Mouse (Mus musculus): ENCODE results near the gene Atcay. TPM values are rescaled to one million over a fixed set of nuclear protein-coding genes. Genes with fewer than 3 reads are reported as not detected.

The Atcay gene
- total and polyA plus RNA-seq, 3 experiments, result 0.19 to 0.33 TPM; not detected in 1

- Histone ChIP-seq H3K27me3 (ENCODE audit: control insufficient read depth in 1 of 2, insufficient read depth in 2 of 2, low read length in 2 of 2) (no peaks in the 10 kb centered on the region), H3K9ac (ENCODE audit: control insufficient read depth, low read depth, low read length, poor library complexity, severe bottlenecking) (no peak overlapping the region), H3K36me3 (ENCODE audit: control insufficient read depth in 1 of 2, insufficient read depth in 2 of 2, low read length in 2 of 2) (peaks cover 0 to 2% of the 10 kb centered on the region in 2 experiments; a peak in 1 of 4 replicates), H3K4me3 (ENCODE audit: control insufficient read depth in 1 of 2, insufficient read depth in 1 of 2, low read depth in 2 of 2, low read length in 2 of 2) (no peak overlapping the region), H3K79me2 (ENCODE audit: control insufficient read depth, insufficient read depth, low read length, poor library complexity) (no peaks in the 10 kb centered on the region), H3K4me1 (ENCODE audit: control insufficient read depth in 1 of 2, insufficient read depth in 2 of 2, low read length in 2 of 2) (peaks cover 0 to 8% of the 10 kb centered on the region in 2 experiments; a peak in 2 of 4 replicates), H3K9me3 (replicated peaks; ENCODE audit: insufficient read depth, low read length) (no peaks in the 10 kb centered on the region), H3K27ac (ENCODE audit: control insufficient read depth, low read depth, low read length) (no peak overlapping the region)
- no peak for TF ChIP-seq MAX (IDR thresholded peaks at IDR 0.05; ENCODE audit: low read length)
- no peak for TF ChIP-seq UBTF (IDR thresholded peaks at IDR 0.05; ENCODE audit: borderline replicate concordance, insufficient read depth, low read depth, low read length)
- no peak for TF ChIP-seq CHD2 (IDR thresholded peaks at IDR 0.05; ENCODE audit: low read length)
- no peak for TF ChIP-seq ELF1 (IDR thresholded peaks at IDR 0.05; ENCODE audit: low read depth, low read length)
- DNase-seq (ENCODE audit: low read depth, low spot score), result no peak
These were observed 11.4 kb upstream of the Atcay start for GRCm38 (mm10) chr10:81242021-81242420.

DNA sequence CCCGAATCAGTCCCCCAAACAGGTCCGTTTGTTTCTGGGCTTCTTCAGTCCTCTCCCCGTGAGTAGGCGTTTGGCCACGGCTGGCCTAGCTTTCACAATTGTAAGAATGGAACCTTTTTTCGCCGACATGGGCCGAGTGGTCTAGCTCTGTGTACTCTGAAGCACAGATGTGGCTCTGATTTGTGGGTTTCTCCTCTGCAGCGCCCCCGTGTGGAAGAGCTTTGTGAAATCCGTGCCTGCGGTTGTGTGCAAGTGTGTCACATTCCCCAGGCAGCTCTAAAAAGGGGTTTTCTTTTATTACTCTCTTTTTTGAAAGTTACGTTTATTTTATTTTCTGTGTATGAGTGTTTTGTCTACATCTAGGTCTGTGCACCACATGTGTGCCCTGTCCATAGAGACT lies 10.2 kb upstream of the Atcay start:
- Histone ChIP-seq H3K27me3 (ENCODE audit: control insufficient read depth in 1 of 2, insufficient read depth in 2 of 2, low read length in 2 of 2) (no peaks in the 10 kb centered on the region), H3K36me3 (ENCODE audit: control insufficient read depth in 1 of 2, insufficient read depth in 2 of 2, low read length in 2 of 2) (peaks cover 0 to 2% of the 10 kb centered on the region in 2 experiments; a peak in 1 of 4 replicates)
- peak; percentile 72 for DNase-seq (ENCODE audit: low read depth, low spot score)

GRCm38 (mm10) chr10:81238618-81239017 lies 8.0 kb upstream of the Atcay start:
- no peak for DNase-seq (ENCODE audit: low read depth, low spot score)
- Histone ChIP-seq H3K4me1 (ENCODE audit: control insufficient read depth in 1 of 2, insufficient read depth in 2 of 2, low read length in 2 of 2) (peaks cover 0 to under 1% of the 10 kb centered on the region in 2 experiments; a peak in 1 of 4 replicates), H3K79me2 (ENCODE audit: control insufficient read depth, insufficient read depth, low read length, poor library complexity) (no peaks in the 10 kb centered on the region), H3K27ac (ENCODE audit: control insufficient read depth, low read depth, low read length) (no peak overlapping the region), H3K9me3 (replicated peaks; ENCODE audit: insufficient read depth, low read length) (no peaks in the 10 kb centered on the region), H3K36me3 (ENCODE audit: control insufficient read depth in 1 of 2, insufficient read depth in 2 of 2, low read length in 2 of 2) (no peaks in the 10 kb centered on the region), H3K4me3 (ENCODE audit: control insufficient read depth in 1 of 2, insufficient read depth in 1 of 2, low read depth in 2 of 2, low read length in 2 of 2) (no peak overlapping the region), H3K9ac (ENCODE audit: control insufficient read depth, low read depth, low read length, poor library complexity, severe bottlenecking) (no peak overlapping the region), H3K27me3 (ENCODE audit: control insufficient read depth in 1 of 2, insufficient read depth in 2 of 2, low read length in 2 of 2) (no peaks in the 10 kb centered on the region)
- TF ChIP-seq POLR2AphosphoS5 (IDR thresholded peaks at IDR 0.05; ENCODE audit: borderline replicate concordance, low read depth, low read length), result no peak
- no peak for TF ChIP-seq RCOR1 (IDR thresholded peaks at IDR 0.05; ENCODE audit: low read depth, low read length)
- TF ChIP-seq SIN3A (IDR thresholded peaks at IDR 0.05; ENCODE audit: low read length), result no peak
- no peak for TF ChIP-seq UBTF (IDR thresholded peaks at IDR 0.05; ENCODE audit: borderline replicate concordance, insufficient read depth, low read depth, low read length)
- TF ChIP-seq CHD2 (IDR thresholded peaks at IDR 0.05; ENCODE audit: low read length), result no peak
- no peak for TF ChIP-seq GATA1 (IDR thresholded peaks at IDR 0.05; ENCODE audit: low read depth, low read length)
- no peak for TF ChIP-seq JUND (IDR thresholded peaks at IDR 0.05; ENCODE audit: low read depth, low read length)

More for the DNA sequence above, 10.2 kb upstream of the Atcay start:
- Histone ChIP-seq H3K9ac (ENCODE audit: control insufficient read depth, low read depth, low read length, poor library complexity, severe bottlenecking) (no peak overlapping the region), H3K4me3 (ENCODE audit: control insufficient read depth in 1 of 2, insufficient read depth in 1 of 2, low read depth in 2 of 2, low read length in 2 of 2) (no peak overlapping the region), H3K4me1 (ENCODE audit: control insufficient read depth in 1 of 2, insufficient read depth in 2 of 2, low read length in 2 of 2) (peaks cover 0 to 8% of the 10 kb centered on the region in 2 experiments; a peak in 2 of 4 replicates), H3K9me3 (replicated peaks; ENCODE audit: insufficient read depth, low read length) (no peaks in the 10 kb centered on the region), H3K79me2 (ENCODE audit: control insufficient read depth, insufficient read depth, low read length, poor library complexity) (no peaks in the 10 kb centered on the region), H3K27ac (ENCODE audit: control insufficient read depth, low read depth, low read length) (no peak overlapping the region)
- 0 out of 2 replicates have a peak, but pooled peaks have one; percentile 31 for TF ChIP-seq MAZ (IDR thresholded peaks at IDR 0.05; ENCODE audit: low read depth, low read length)
- no peak for TF ChIP-seq ZKSCAN1 (IDR thresholded peaks at IDR 0.05; ENCODE audit: low read depth, low read length)
- TF ChIP-seq CHD1 (IDR thresholded peaks at IDR 0.05; ENCODE audit: low read depth, low read length), result no peak
- no peak for TF ChIP-seq E2F4 (IDR thresholded peaks at IDR 0.05; ENCODE audit: borderline replicate concordance, low read depth, low read length)
- TF ChIP-seq SMC3 (IDR thresholded peaks at IDR 0.05; ENCODE audit: low read depth, low read length), result peak; percentile 74
- TF ChIP-seq BHLHE40 (IDR thresholded peaks at IDR 0.05; ENCODE audit: borderline replicate concordance, low read depth, low read length), result 0 out of 2 replicates have a peak, but pooled peaks have one; percentile 19
- TF ChIP-seq RAD21 (IDR thresholded peaks at IDR 0.05; ENCODE audit: low read depth, low read length), result peak; percentile 33
- TF ChIP-seq CTCF (IDR thresholded peaks at IDR 0.05 in 2 of 3, conservative IDR thresholded peaks at IDR 0.05 in 1 of 3; ENCODE audit: control insufficient read depth in 1 of 3, insufficient read depth in 1 of 3, low read depth in 2 of 3, low read length in 3 of 3, poor library complexity in 1 of 3, severe bottlenecking in 1 of 3), result peak; percentile 63 to 88 (median 86)
- TF ChIP-seq RCOR1 (IDR thresholded peaks at IDR 0.05; ENCODE audit: low read depth, low read length), result peak; percentile 63
- TF ChIP-seq MYB (IDR thresholded peaks at IDR 0.05; ENCODE audit: low read depth, low read length), result no peak

All from MEL (cell line).